Mouse (Mus musculus): Measurements from ENCODE around the gene Ncapd2.

Gene Ncapd2

GRCm38 (mm10) chr6:125191332-125192015, at the start of gene Ncapd2, which contains the start of gene Mrpl51:
TSS of gene Ncapd2 (minus strand) at chr6:125191701.
TSS of gene Mrpl51 (plus strand) at chr6:125191801.
- DNase-seq (ENCODE audit: low spot score), result peak; percentile 95

- DNase-seq (ENCODE audit: low spot score), result no peak
Observed at GRCm38 (mm10) chr6:125240617-125241016, 49.1 kb upstream of the Ncapd2 start.

GRCm38 (mm10) chr6:125239547-125239946, 48.0 kb upstream of the Ncapd2 start:
- no peak for DNase-seq (ENCODE audit: low spot score)

- DNase-seq (ENCODE audit: low spot score), result no peak
Observed at GRCm38 (mm10) chr6:125238396-125238795, 46.9 kb upstream of the Ncapd2 start.

GRCm38 (mm10) chr6:125237421-125237820, 45.9 kb upstream of the Ncapd2 start:
- no peak for DNase-seq (ENCODE audit: low spot score)

- no peak for DNase-seq (ENCODE audit: low spot score)
Observed at GRCm38 (mm10) chr6:125236782-125237181, 45.3 kb upstream of the Ncapd2 start, which contains the start of gene Cd27. TSS of gene Cd27 (minus strand) at chr6:125237010.

GRCm38 (mm10) chr6:125236341-125236740, 44.8 kb upstream of the Ncapd2 start:
- no peak for DNase-seq (ENCODE audit: low spot score)

- DNase-seq (ENCODE audit: low spot score), result no peak
Observed at GRCm38 (mm10) chr6:125234520-125234828, 43.0 kb upstream of the Ncapd2 start.

GRCm38 (mm10) chr6:125233816-125234519, 42.5 kb upstream of the Ncapd2 start:
- no peak for DNase-seq (ENCODE audit: low spot score)

GRCm38 (mm10) chr6:125232516-125232915, 41.0 kb upstream of the Ncapd2 start:
- DNase-seq (ENCODE audit: low spot score), result no peak

GRCm38 (mm10) chr6:125232045-125232437, 40.5 kb upstream of the Ncapd2 start:
- DNase-seq (ENCODE audit: low spot score), result no peak

GRCm38 (mm10) chr6:125231117-125232044, 39.9 kb upstream of the Ncapd2 start, which contains the start of gene Tapbpl:
TSS of gene Tapbpl (minus strand) at chr6:125231860.
- peak; percentile 47 for DNase-seq (ENCODE audit: low spot score)

- no peak for DNase-seq (ENCODE audit: low spot score)
Observed at GRCm38 (mm10) chr6:125230571-125230970, 39.1 kb upstream of the Ncapd2 start.

- no peak for DNase-seq (ENCODE audit: low spot score)
Observed at GRCm38 (mm10) chr6:125225518-125226115, 34.1 kb upstream of the Ncapd2 start.

GRCm38 (mm10) chr6:125222577-125222976, 31.1 kb upstream of the Ncapd2 start:
- no peak for DNase-seq (ENCODE audit: low spot score)

- DNase-seq (ENCODE audit: low spot score), result no peak
Observed at GRCm38 (mm10) chr6:125222146-125222545, 30.6 kb upstream of the Ncapd2 start.

- no peak for DNase-seq (ENCODE audit: low spot score)
Observed at GRCm38 (mm10) chr6:125221115-125221745, 29.7 kb upstream of the Ncapd2 start.

GRCm38 (mm10) chr6:125218963-125219362, 27.5 kb upstream of the Ncapd2 start:
- peak; percentile 52 for DNase-seq (ENCODE audit: low spot score)

GRCm38 (mm10) chr6:125217899-125218298, 26.4 kb upstream of the Ncapd2 start:
- no peak for DNase-seq (ENCODE audit: low spot score)

GRCm38 (mm10) chr6:125216898-125217297, 25.4 kb upstream of the Ncapd2 start:
- DNase-seq (ENCODE audit: low spot score), result no peak

GRCm38 (mm10) chr6:125215148-125215954, 23.9 kb upstream of the Ncapd2 start, which contains the start of gene Vamp1:
TSS of gene Vamp1 (plus strand) at chr6:125215551.
- DNase-seq (ENCODE audit: low spot score), result peak; percentile 84

Data from urinary bladder, postnatal 25 days (tissue).